Mouse (Mus musculus) embryonic fibroblast, embryonic 13.5 days (primary cell): ENCODE measurements around the gene Sipa1l3.

Experiments used
- CTCF ChIP-seq: IDR thresholded peaks from 2 replicates; pipeline ENCODE4 v1.5.1; 2011; ENCODE audit warnings: mild to moderate bottlenecking, control low read depth, low read length, moderate library complexity, borderline replicate concordance; ENCODE audit not compliant: insufficient read depth
- POLR2A ChIP-seq: IDR thresholded peaks from 2 replicates; pipeline ENCODE4 v1.6.1; 2011; ENCODE audit warnings: low read depth, mild to moderate bottlenecking, control low read depth, low read length, moderate library complexity

DNA sequence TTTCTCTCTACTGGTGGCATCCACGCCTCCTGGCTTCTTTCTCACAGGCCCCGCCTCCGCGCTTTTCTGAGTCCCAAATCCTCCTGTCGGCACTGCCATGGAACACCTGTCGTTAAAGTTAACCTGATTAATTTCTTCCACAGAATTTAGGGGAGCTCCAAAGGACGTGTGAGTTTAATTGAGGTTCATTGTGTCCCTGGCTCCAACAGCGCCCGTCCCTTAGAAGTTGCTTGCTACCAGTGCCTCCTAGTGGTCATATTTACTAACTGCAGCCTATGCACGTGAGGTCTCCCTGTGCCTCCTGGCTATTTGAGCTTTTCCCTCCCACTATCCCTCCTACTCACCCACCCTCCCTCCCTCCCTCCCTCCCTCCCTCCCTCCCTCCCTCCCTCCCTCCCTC is 221.4 kb downstream of the Sipa1l3 start:
- TF ChIP-seq CTCF (peak; percentile 82; the same call in 1 of the 2 replicates), POLR2A (no peak)
